Mouse (Mus musculus) spleen, adult 2 months (tissue): ENCODE data around the gene Pcyt2.

Source experiments
- CTCF ChIP-seq: fragments of 200-500 bp; IDR thresholded peaks from 2 replicates; pipeline ENCODE4 v1.5.1; 2011; ENCODE audit warnings: mild to moderate bottlenecking, inconsistent platforms; ENCODE audit not compliant: insufficient read depth, insufficient read length, insufficient replicate concordance; ENCODE audit errors: extremely low read depth
- POLR2A ChIP-seq: fragments of 200-500 bp; IDR thresholded peaks from 2 replicates; pipeline ENCODE4 v1.6.1; 2011; ENCODE audit warnings: low read depth, low read length, inconsistent platforms

- TF ChIP-seq CTCF (no peak), POLR2A (peak; percentile 78)
Observed at GRCm38 (mm10) chr11:120598283-120598989, 19.3 kb downstream of the Pcyt2 start, which contains the start of the genes Alyref and Anapc11.
